Mouse (Mus musculus): ENCODE measurements around the gene Mettl25.
A peak's percentile ranks its signal among the peaks of the same experiment; 100 is the strongest.

Mettl25 gene

GRCm38 (mm10) chr10:105840928-105841888 lies at the start of gene Mettl25, which contains the start of gene Ccdc59:
Mettl25 (minus strand) TSS chr10:105841380.
Ccdc59 (plus strand) TSS chr10:105841067.
- peak; percentile 96 to 97 for DNase-seq (ENCODE audit: low spot score in 2 of 2)

GRCm38 (mm10) chr10:105867312-105867711 lies 26.1 kb upstream of the Mettl25 start:
- DNase-seq (ENCODE audit: low spot score in 2 of 2), result no peak

- no peak for DNase-seq (ENCODE audit: low spot score in 2 of 2)
Measured at GRCm38 (mm10) chr10:105851136-105851535, 10.0 kb upstream of the Mettl25 start.

- no peak for DNase-seq (ENCODE audit: low spot score in 2 of 2)
Measured at GRCm38 (mm10) chr10:105850286-105850685, 9.1 kb upstream of the Mettl25 start.

- no peak for DNase-seq (ENCODE audit: low spot score in 2 of 2)
Measured at GRCm38 (mm10) chr10:105842574-105842973, 1.4 kb upstream of the Mettl25 start.

- DNase-seq (ENCODE audit: low spot score in 2 of 2), result peak in 1 of 2 experiments; percentile 19
Measured at GRCm38 (mm10) chr10:105834627-105835228, 6.5 kb downstream of the Mettl25 start.

- no peak for DNase-seq (ENCODE audit: low spot score in 2 of 2)
Measured at GRCm38 (mm10) chr10:105806259-105807010, 34.7 kb downstream of the Mettl25 start.

GRCm38 (mm10) chr10:105803461-105803860 lies 37.7 kb downstream of the Mettl25 start:
- no peak for DNase-seq (ENCODE audit: low spot score in 2 of 2)

- DNase-seq (ENCODE audit: low spot score in 2 of 2), result no peak
Measured at GRCm38 (mm10) chr10:105802132-105802531, 39.0 kb downstream of the Mettl25 start.

- no peak for DNase-seq (ENCODE audit: low spot score in 2 of 2)
Measured at GRCm38 (mm10) chr10:105801147-105801546, 40.0 kb downstream of the Mettl25 start.

GRCm38 (mm10) chr10:105797250-105797924 lies 43.8 kb downstream of the Mettl25 start:
- DNase-seq (ENCODE audit: low spot score in 2 of 2), result no peak

- no peak for DNase-seq (ENCODE audit: low spot score in 2 of 2)
Measured at GRCm38 (mm10) chr10:105793776-105794552, 47.2 kb downstream of the Mettl25 start.

GRCm38 (mm10) chr10:105788744-105789486 lies 52.3 kb downstream of the Mettl25 start:
- DNase-seq (ENCODE audit: low spot score in 2 of 2), result peak; percentile 26 to 46

GRCm38 (mm10) chr10:105783766-105784165 lies 57.4 kb downstream of the Mettl25 start:
- no peak for DNase-seq (ENCODE audit: low spot score in 2 of 2)

GRCm38 (mm10) chr10:105774382-105774781 lies 66.8 kb downstream of the Mettl25 start:
- peak; percentile 63 to 68 for DNase-seq (ENCODE audit: low spot score in 2 of 2)

GRCm38 (mm10) chr10:105772821-105773302 lies 68.3 kb downstream of the Mettl25 start:
- DNase-seq (ENCODE audit: low spot score in 2 of 2), result no peak

- DNase-seq (ENCODE audit: low spot score in 2 of 2), result no peak
Measured at GRCm38 (mm10) chr10:105763959-105764358, 77.2 kb downstream of the Mettl25 start.

- no peak for DNase-seq (ENCODE audit: low spot score in 2 of 2)
Measured at GRCm38 (mm10) chr10:105760460-105760859, 80.7 kb downstream of the Mettl25 start.

- DNase-seq (ENCODE audit: low spot score in 2 of 2), result no peak
Measured at GRCm38 (mm10) chr10:105760046-105760445, 81.1 kb downstream of the Mettl25 start.
